Comparison of ENCODE assay signal across 27 mouse cellular contexts in the genomic region with DNA sequence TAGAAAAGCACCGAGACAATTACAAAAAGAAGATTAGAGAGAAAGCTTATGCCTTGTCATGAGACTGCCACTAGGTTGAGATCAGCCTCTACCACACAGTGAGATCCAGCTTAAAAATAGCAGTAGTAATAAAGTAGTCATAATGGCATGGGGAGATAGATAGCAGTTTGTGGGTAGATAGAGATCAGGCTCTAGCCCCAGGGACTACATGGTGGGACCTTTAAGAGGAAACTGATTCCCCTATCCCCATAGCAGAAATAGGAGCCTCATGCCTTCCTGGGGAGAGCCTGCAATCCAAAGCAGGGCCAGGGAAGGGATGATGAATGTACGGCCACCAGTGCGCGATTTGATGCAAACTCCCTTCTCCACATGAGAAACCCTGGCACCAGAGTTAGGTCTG. TPM values are rescaled to one million over a fixed set of nuclear protein-coding genes. Genes with fewer than 3 reads are reported as not detected.
DNase-seq lines count a peak whose midpoint lies in the region; ATAC-seq and TF ChIP-seq lines count a peak whose summit lies in the region.
"Had no signal": no experiment of that assay in that cellular context is flagged by ENCODE, and none has a peak within 500 bp of the region (broad histone marks: within the 10 kb centered on the region; RNA-seq: fewer than 3 reads in every experiment).

No protein-coding gene starts in this region.

- peak; percentile 12; the same call in 1 of the 2 replicates for TF ChIP-seq CTCF in midbrain, postnatal 0 days (IDR thresholded peaks at IDR 0.05)

- H3K36me3 ChIP-seq in hindbrain, embryonic 10.5 days: peaks cover 5% of the 10 kb centered on the region
- H3K36me3 ChIP-seq in hindbrain, embryonic 11.5 days (ENCODE audit: control insufficient read depth, insufficient read depth, low read length): no peaks in the 10 kb centered on the region
- no peaks in the 10 kb centered on the region for H3K36me3 ChIP-seq in midbrain, postnatal 0 days (ENCODE audit: insufficient read depth, low read length)
- H3K36me3 ChIP-seq in midbrain, embryonic 15.5 days (replicated peaks): no peaks in the 10 kb centered on the region
- H3K36me3 ChIP-seq: hindbrain, embryonic 15.5 days; lung, embryonic 15.5 days had no signal

- no peaks in the 10 kb centered on the region for H3K9me3 ChIP-seq in hindbrain, embryonic 10.5 days
- H3K9me3 ChIP-seq in hindbrain, embryonic 11.5 days (ENCODE audit: control insufficient read depth, low read length): no peaks in the 10 kb centered on the region
- no peaks in the 10 kb centered on the region for H3K9me3 ChIP-seq in midbrain, postnatal 0 days (ENCODE audit: low read length)
- no peaks in the 10 kb centered on the region for H3K9me3 ChIP-seq in midbrain, embryonic 15.5 days
- H3K9me3 ChIP-seq: forebrain, embryonic 10.5 days; hindbrain, embryonic 15.5 days; lung, embryonic 15.5 days had no signal

- no peak for ATAC-seq in hindbrain, embryonic 11.5 days (ENCODE audit: low FRiP score)
- no peak for ATAC-seq in midbrain, postnatal 0 days (ENCODE audit: low FRiP score)
- no peak for ATAC-seq in midbrain, embryonic 15.5 days (replicated peaks)
- 0 out of 2 replicates have a peak, but pooled peaks have one; percentile 5 for ATAC-seq in granulocyte monocyte progenitor cell, adult 5-6 weeks (replicated peaks; ENCODE audit: poor library complexity, severe bottlenecking)
- ATAC-seq: forebrain, embryonic 16.5 days had no signal

- 56% methylated on average over 4 of the region's 4 CpGs for WGBS in hindbrain, embryonic 10.5 days
- WGBS in hindbrain, embryonic 11.5 days: 73% methylated on average over 4 of the region's 4 CpGs
- WGBS in midbrain, postnatal 0 days: 50% methylated on average over 4 of the region's 4 CpGs
- WGBS in midbrain, embryonic 15.5 days: 53% methylated on average over 4 of the region's 4 CpGs

- H3K4me2 ChIP-seq in hindbrain, embryonic 11.5 days (replicated peaks; ENCODE audit: low read depth, low read length): no peak overlapping the region
- H3K4me2 ChIP-seq in midbrain, postnatal 0 days (ENCODE audit: low read depth, low read length, poor library complexity, severe bottlenecking): no peak overlapping the region
- H3K4me2 ChIP-seq in midbrain, embryonic 15.5 days: no peak overlapping the region
- H3K4me2 ChIP-seq: hindbrain, embryonic 15.5 days; lung, embryonic 15.5 days had no signal

- H3K4me1 ChIP-seq in hindbrain, embryonic 10.5 days (replicated peaks): peaks cover 55% of the 10 kb centered on the region
- peaks cover 18% of the 10 kb centered on the region for H3K4me1 ChIP-seq in hindbrain, embryonic 11.5 days (replicated peaks; ENCODE audit: control insufficient read depth, insufficient read depth, low read length)
- H3K4me1 ChIP-seq in midbrain, postnatal 0 days (ENCODE audit: insufficient read depth, low read length): peaks cover 2% of the 10 kb centered on the region; the same call in 1 of the 2 replicates
- H3K4me1 ChIP-seq in midbrain, embryonic 15.5 days: peaks cover 32% of the 10 kb centered on the region

- H3K27me3 ChIP-seq in hindbrain, embryonic 10.5 days (ENCODE audit: insufficient read depth, poor library complexity, severe bottlenecking): no peaks in the 10 kb centered on the region; the same call in 1 of the 2 replicates
- H3K27me3 ChIP-seq in hindbrain, embryonic 11.5 days (ENCODE audit: control insufficient read depth, insufficient read depth, low read length): no peaks in the 10 kb centered on the region
- no peaks in the 10 kb centered on the region for H3K27me3 ChIP-seq in midbrain, postnatal 0 days (ENCODE audit: insufficient read depth, low read length)
- no peaks in the 10 kb centered on the region for H3K27me3 ChIP-seq in midbrain, embryonic 15.5 days (replicated peaks)
- H3K27me3 ChIP-seq: hindbrain, embryonic 15.5 days; lung, embryonic 15.5 days had no signal

- DNase-seq in hindbrain, embryonic 10.5 days (ENCODE audit: low spot score): no peak
- no peak for DNase-seq in hindbrain, embryonic 11.5 days (ENCODE audit: low spot score)
- DNase-seq in midbrain, postnatal 0 days (ENCODE audit: low spot score): no peak
- DNase-seq in MN1 (ENCODE audit: low spot score): no peak
- no peak for DNase-seq in right cerebral cortex, postnatal 4 days
- DNase-seq: adrenal gland, adult 2 months; cerebellum, adult 11 months; gastrocnemius, postnatal 14 days; heart, postnatal 14 days; kidney, adult 2 months; kidney, postnatal 36 days; layer of hippocampus, postnatal 36 days; thymus, adult 18-20 months; thymus, postnatal 36 days had no signal

- H3K4me3 ChIP-seq in hindbrain, embryonic 10.5 days: no peak overlapping the region
- no peak overlapping the region for H3K4me3 ChIP-seq in hindbrain, embryonic 11.5 days (ENCODE audit: low read depth, low read length)
- H3K4me3 ChIP-seq in midbrain, postnatal 0 days (ENCODE audit: low read depth, low read length): no peak overlapping the region
- no peak overlapping the region for H3K4me3 ChIP-seq in midbrain, embryonic 15.5 days
- H3K4me3 ChIP-seq: forebrain, embryonic 10.5 days; hindbrain, embryonic 15.5 days; lung, embryonic 15.5 days had no signal

- H3K9ac ChIP-seq in hindbrain, embryonic 11.5 days (ENCODE audit: low read depth, low read length): no peak overlapping the region
- no peak overlapping the region for H3K9ac ChIP-seq in midbrain, postnatal 0 days (replicated peaks; ENCODE audit: low read length, poor library complexity, severe bottlenecking)
- H3K9ac ChIP-seq in midbrain, embryonic 15.5 days: no peak overlapping the region
- H3K9ac ChIP-seq: hindbrain, embryonic 15.5 days; liver, embryonic 14.5 days; lung, embryonic 15.5 days had no signal

- H3K27ac ChIP-seq in hindbrain, embryonic 10.5 days: peak overlapping the region; percentile 70
- H3K27ac ChIP-seq in hindbrain, embryonic 11.5 days (ENCODE audit: low read depth, low read length): no peak overlapping the region
- no peak overlapping the region for H3K27ac ChIP-seq in midbrain, postnatal 0 days (ENCODE audit: low read depth, low read length)
- H3K27ac ChIP-seq in midbrain, embryonic 15.5 days: no peak overlapping the region
- H3K27ac ChIP-seq: forebrain, embryonic 10.5 days; hindbrain, embryonic 15.5 days; liver, embryonic 14.5 days; lung, embryonic 15.5 days; macrophage had no signal

RNA-seq across cellular contexts. Expression of gene Arhgef18, which starts 22.5 kb away (rescaled TPM):
- polyA plus RNA-seq in hindbrain, embryonic 10.5 days (2016; fragmentation: Nextera tagmentation; extraction: Ambion mirVana): 9.9 and 11.0 TPM in 2 replicates
- 9.2 and 10.9 TPM in 2 replicates for polyA plus RNA-seq in hindbrain, embryonic 11.5 days (2014; fragmentation: Nextera tagmentation; extraction: Ambion mirVana)
- 34.3 and 46.0 TPM in 2 replicates for total RNA-seq in midbrain, postnatal 0 days (2014; rRNA removed)
- 6.8 and 7.2 TPM in 2 replicates for polyA plus RNA-seq in midbrain, postnatal 0 days (2015; fragmentation: Nextera tagmentation; extraction: Ambion mirVana)
- polyA plus RNA-seq in midbrain, embryonic 15.5 days (2015; fragmentation: Nextera tagmentation; extraction: Ambion mirVana): 11.8 and 13.3 TPM in 2 replicates
- 29.1 and 36.5 TPM in 2 replicates for total RNA-seq in granulocyte monocyte progenitor cell, adult 5-6 weeks (2014; fragmentation: Nextera tagmentation)
- 24.7 and 25.2 TPM in 2 replicates for total RNA-seq in granulocyte monocyte progenitor cell, adult 5-6 weeks (2017)

RNA-seq across cellular contexts. Expression of gene Pex11g, which starts 52.2 kb away (rescaled TPM):
- 4.4 TPM in 2 replicates for polyA plus RNA-seq in hindbrain, embryonic 10.5 days (2016; fragmentation: Nextera tagmentation; extraction: Ambion mirVana)
- polyA plus RNA-seq in hindbrain, embryonic 11.5 days (2014; fragmentation: Nextera tagmentation; extraction: Ambion mirVana): 2.4 and 3.1 TPM in 2 replicates
- 1.8 and 2.2 TPM in 2 replicates for total RNA-seq in midbrain, postnatal 0 days (2014; rRNA removed)
- polyA plus RNA-seq in midbrain, postnatal 0 days (2015; fragmentation: Nextera tagmentation; extraction: Ambion mirVana): 3.1 and 3.6 TPM in 2 replicates
- 4.9 and 5.4 TPM in 2 replicates for polyA plus RNA-seq in midbrain, embryonic 15.5 days (2015; fragmentation: Nextera tagmentation; extraction: Ambion mirVana)
- 2.3 and 2.8 TPM in 2 replicates for total RNA-seq in granulocyte monocyte progenitor cell, adult 5-6 weeks (2014; fragmentation: Nextera tagmentation)
- 1.6 and 3.4 TPM in 2 replicates for total RNA-seq in granulocyte monocyte progenitor cell, adult 5-6 weeks (2017)

RNA-seq across cellular contexts. Expression of gene Tex45, which starts 55.4 kb away (rescaled TPM):
- polyA plus RNA-seq in hindbrain, embryonic 10.5 days (2016; fragmentation: Nextera tagmentation; extraction: Ambion mirVana): not detected in 2 replicates
- not detected in 2 replicates for polyA plus RNA-seq in hindbrain, embryonic 11.5 days (2014; fragmentation: Nextera tagmentation; extraction: Ambion mirVana)
- 0.47 and 0.55 TPM in 2 replicates for total RNA-seq in midbrain, postnatal 0 days (2014; rRNA removed)
- 0.64 and 0.68 TPM in 2 replicates for polyA plus RNA-seq in midbrain, postnatal 0 days (2015; fragmentation: Nextera tagmentation; extraction: Ambion mirVana)
- 0.23 and 0.49 TPM in 2 replicates for polyA plus RNA-seq in midbrain, embryonic 15.5 days (2015; fragmentation: Nextera tagmentation; extraction: Ambion mirVana)
- not detected in 2 replicates for total RNA-seq in granulocyte monocyte progenitor cell, adult 5-6 weeks (2014; fragmentation: Nextera tagmentation)
- not detected in 2 replicates for total RNA-seq in granulocyte monocyte progenitor cell, adult 5-6 weeks (2017)
- total RNA-seq: gastrocnemius, postnatal 14 days; heart, postnatal 14 days; neutrophil, adult 5-6 weeks had no signal
- polyA plus RNA-seq: C2C12; forebrain, embryonic 10.5 days; intestine, embryonic 14.5 days; limb, embryonic 11.5 days; lung, embryonic 15.5 days; macrophage; stomach, embryonic 16.5 days had no signal
